Mouse (Mus musculus): ENCODE data around the gene Numa1. TPM values are rescaled to one million over a fixed set of nuclear protein-coding genes. Genes with fewer than 3 reads are reported as not detected.

Gene Numa1
- polyA plus RNA-seq, 1 experiment from 2014 or later = 73.5 TPM

Other genes with a start within 250 kb of the Numa1 start
- 0.72 and 1.9 TPM in 2 replicates for gene Phox2a, start 115.8 kb upstream of the Numa1 start, polyA plus RNA-seq (2015; fragmentation: Nextera tagmentation; extraction: Ambion mirVana)
- 49.9 and 52.1 TPM in 2 replicates for gene Inppl1, start 95.9 kb upstream of the Numa1 start, polyA plus RNA-seq (2015; fragmentation: Nextera tagmentation; extraction: Ambion mirVana)
- 1.8 and 2.3 TPM in 2 replicates for gene Folr2, start 76.9 kb upstream of the Numa1 start, polyA plus RNA-seq (2015; fragmentation: Nextera tagmentation; extraction: Ambion mirVana)
- gene Anapc15, start 70.4 kb upstream of the Numa1 start, polyA plus RNA-seq (2015; fragmentation: Nextera tagmentation; extraction: Ambion mirVana) = 75.1 and 78.9 TPM in 2 replicates
- 51.0 and 63.0 TPM in 2 replicates for gene Folr1, start 63.3 kb upstream of the Numa1 start, polyA plus RNA-seq (2015; fragmentation: Nextera tagmentation; extraction: Ambion mirVana)
- 151 and 158 TPM in 2 replicates for gene Lamtor1, start 28.2 kb upstream of the Numa1 start, polyA plus RNA-seq (2015; fragmentation: Nextera tagmentation; extraction: Ambion mirVana)
- 0.24 and 0.53 TPM in 2 replicates for gene Tomt, start 27.8 kb upstream of the Numa1 start, polyA plus RNA-seq (2015; fragmentation: Nextera tagmentation; extraction: Ambion mirVana)
- 9.2 and 9.9 TPM in 2 replicates for gene Lrrc51, start 216 bp upstream of the Numa1 start, polyA plus RNA-seq (2015; fragmentation: Nextera tagmentation; extraction: Ambion mirVana)
- 2.5 and 3.0 TPM in 2 replicates for gene Il18bp, start 84.6 kb downstream of the Numa1 start, polyA plus RNA-seq (2015; fragmentation: Nextera tagmentation; extraction: Ambion mirVana)
- gene Rnf121, start 131.4 kb downstream of the Numa1 start, polyA plus RNA-seq (2015; fragmentation: Nextera tagmentation; extraction: Ambion mirVana) = 28.3 and 28.4 TPM in 2 replicates
- 33.9 and 39.0 TPM in 2 replicates for gene Xndc1, start 131.4 kb downstream of the Numa1 start, polyA plus RNA-seq (2015; fragmentation: Nextera tagmentation; extraction: Ambion mirVana)
- gene Xntrpc, start 131.6 kb downstream of the Numa1 start, polyA plus RNA-seq (2015; fragmentation: Nextera tagmentation; extraction: Ambion mirVana) = 1.6 and 1.7 TPM in 2 replicates
- not detected in 2 replicates for gene Trpc2, start 149.0 kb downstream of the Numa1 start, polyA plus RNA-seq (2015; fragmentation: Nextera tagmentation; extraction: Ambion mirVana)
- 2.4 and 3.4 TPM in 2 replicates for gene Art1, start 167.6 kb downstream of the Numa1 start, polyA plus RNA-seq (2015; fragmentation: Nextera tagmentation; extraction: Ambion mirVana)
- gene Art5, start 175.4 kb downstream of the Numa1 start, polyA plus RNA-seq (2015; fragmentation: Nextera tagmentation; extraction: Ambion mirVana) = 1.6 and 2.1 TPM in 2 replicates
- not detected in 2 replicates for gene Chrna10, start 182.7 kb downstream of the Numa1 start, polyA plus RNA-seq (2015; fragmentation: Nextera tagmentation; extraction: Ambion mirVana)